ENCODE assay signal across 11 mouse cellular contexts in the genomic region with DNA sequence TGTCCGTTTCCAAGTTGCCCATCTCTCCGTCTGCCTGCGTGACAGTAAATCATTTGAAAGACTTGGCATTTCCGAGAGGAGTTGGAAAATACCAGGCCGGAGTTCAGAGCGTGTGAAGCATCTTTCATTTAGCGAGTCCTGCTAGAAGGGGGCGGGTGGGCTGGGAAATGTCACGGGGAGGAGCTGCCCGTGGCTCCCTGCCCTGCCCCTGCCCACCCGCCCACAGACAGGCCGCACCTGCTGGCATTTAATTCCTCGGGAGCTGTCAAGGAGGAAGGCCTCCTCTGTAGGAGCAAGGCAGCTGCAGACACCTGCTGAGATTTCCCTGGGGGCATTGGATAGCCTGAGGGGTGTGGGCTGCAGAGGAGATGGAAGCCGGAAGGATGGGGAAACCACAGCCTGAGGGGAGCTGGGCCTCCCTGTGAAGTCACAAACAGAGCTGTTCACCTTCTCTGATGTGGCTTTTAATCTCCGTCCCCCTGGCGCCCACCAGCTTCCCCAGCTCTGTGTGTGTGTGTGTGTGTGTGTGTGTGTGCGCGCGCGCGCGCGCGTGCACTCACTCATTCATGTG.
DNase-seq lines count a peak whose midpoint lies in the region; ATAC-seq and TF ChIP-seq lines count a peak whose summit lies in the region.
"Had no signal": no experiment of that assay in that cellular context is flagged by ENCODE, and none has a peak within 500 bp of the region (broad histone marks: within the 10 kb centered on the region; RNA-seq: fewer than 3 reads in every experiment).

No protein-coding gene starts in this region.

- 0 out of 2 replicates have a peak, but pooled peaks have one; percentile 27 for ATAC-seq in lung, embryonic 15.5 days (ENCODE audit: borderline replicate concordance, extremely low read depth, low FRiP score, low TSS enrichment)
- peak; percentile 18 for ATAC-seq in hindbrain, embryonic 16.5 days

- no peaks in the 10 kb centered on the region for H3K27me3 ChIP-seq in lung, embryonic 15.5 days
- no peaks in the 10 kb centered on the region for H3K27me3 ChIP-seq in hindbrain, embryonic 16.5 days (replicated peaks; ENCODE audit: control insufficient read depth, insufficient read depth, low read length)
- H3K27me3 ChIP-seq: liver, embryonic 15.5 days had no signal

- no peaks in the 10 kb centered on the region for H3K9me3 ChIP-seq in lung, embryonic 15.5 days
- no peaks in the 10 kb centered on the region for H3K9me3 ChIP-seq in hindbrain, embryonic 16.5 days (ENCODE audit: control insufficient read depth, low read length)
- H3K9me3 ChIP-seq: liver, embryonic 15.5 days had no signal

- H3K4me1 ChIP-seq in lung, embryonic 15.5 days = no peaks in the 10 kb centered on the region
- H3K4me1 ChIP-seq in hindbrain, embryonic 16.5 days (ENCODE audit: control insufficient read depth, insufficient read depth, low read depth, low read length) = peaks cover 7% of the 10 kb centered on the region
- peaks cover 21% of the 10 kb centered on the region for H3K4me1 ChIP-seq in olfactory bulb, adult 2 months (ENCODE audit: control insufficient read depth, insufficient read depth, low read length)
- H3K4me1 ChIP-seq: liver, embryonic 15.5 days had no signal

- peak; percentile 23 for DNase-seq in embryo, embryonic 10.5 days (ENCODE audit: low spot score)
- DNase-seq in embryo, embryonic 10 days (ENCODE audit: low spot score) = no peak
- DNase-seq in lung, postnatal 36 days = no peak
- no peak for DNase-seq in thymus, postnatal 10 days (ENCODE audit: low spot score in 2 of 2)
- no peak for DNase-seq in frontal cortex, adult 2 months (ENCODE audit: extremely low spot score in 1 of 2, low spot score in 1 of 2)
- DNase-seq: gastrocnemius, postnatal 10 days; kidney, adult 18-20 months had no signal

- no peak overlapping the region for H3K4me2 ChIP-seq in lung, embryonic 15.5 days
- H3K4me2 ChIP-seq in hindbrain, embryonic 16.5 days (ENCODE audit: low read length) = no peak overlapping the region
- H3K4me2 ChIP-seq: liver, embryonic 15.5 days had no signal

- 47% methylated on average over 24 of the region's 24 CpGs for WGBS in lung, embryonic 15.5 days
- 40% methylated on average over 23 of the region's 24 CpGs for WGBS in hindbrain, embryonic 16.5 days
- WGBS in olfactory bulb, adult 2 months = 51% methylated on average over 24 of the region's 24 CpGs

- no peak for TF ChIP-seq CTCF in olfactory bulb, adult 2 months (IDR thresholded peaks at IDR 0.05; ENCODE audit: insufficient read depth, low read depth, low read length)

- H3K4me3 ChIP-seq in lung, embryonic 15.5 days = no peak overlapping the region
- no peak overlapping the region for H3K4me3 ChIP-seq in hindbrain, embryonic 16.5 days (ENCODE audit: low read length)
- H3K4me3 ChIP-seq in olfactory bulb, adult 2 months (ENCODE audit: insufficient read depth, low read depth, low read length) = no peak overlapping the region
- H3K4me3 ChIP-seq: liver, embryonic 15.5 days had no signal

- no peaks in the 10 kb centered on the region for H3K36me3 ChIP-seq in lung, embryonic 15.5 days
- H3K36me3 ChIP-seq in hindbrain, embryonic 16.5 days (ENCODE audit: control insufficient read depth, insufficient read depth, low read length) = no peaks in the 10 kb centered on the region
- H3K36me3 ChIP-seq: liver, embryonic 15.5 days had no signal

- no peak overlapping the region for H3K27ac ChIP-seq in lung, embryonic 15.5 days
- no peak overlapping the region for H3K27ac ChIP-seq in hindbrain, embryonic 16.5 days (ENCODE audit: low read depth, low read length)
- peak overlapping the region; percentile 26; the same call in 1 of the 2 replicates for H3K27ac ChIP-seq in olfactory bulb, adult 2 months (ENCODE audit: insufficient read depth, low read depth, low read length)
- H3K27ac ChIP-seq: liver, embryonic 15.5 days had no signal

- no peak for TF ChIP-seq POLR2A in olfactory bulb, adult 2 months (IDR thresholded peaks at IDR 0.05; ENCODE audit: insufficient read depth, low read depth, low read length)

- no peak overlapping the region for H3K9ac ChIP-seq in lung, embryonic 15.5 days
- no peak overlapping the region for H3K9ac ChIP-seq in hindbrain, embryonic 16.5 days (ENCODE audit: low read depth, low read length)
- H3K9ac ChIP-seq: liver, embryonic 15.5 days had no signal
